Mouse (Mus musculus): ENCODE data around the gene Gnat1. TPM values are rescaled to one million over a fixed set of nuclear protein-coding genes. Genes with fewer than 3 reads are reported as not detected.

The Gnat1 gene
- total RNA-seq, 2 experiments from 2014 or later, result not detected

GRCm38 (mm10) chr9:107702606-107703185 is 23.2 kb upstream of the Gnat1 start:
- ATAC-seq (replicated peaks; ENCODE audit: low FRiP score, low TSS enrichment, poor library complexity, severe bottlenecking), result no peak

GRCm38 (mm10) chr9:107701594-107701993 is 22.1 kb upstream of the Gnat1 start:
- no peak for ATAC-seq (replicated peaks; ENCODE audit: low FRiP score, low TSS enrichment, poor library complexity, severe bottlenecking)

GRCm38 (mm10) chr9:107700114-107700571 is 20.6 kb upstream of the Gnat1 start:
- no peak for ATAC-seq (replicated peaks; ENCODE audit: low FRiP score, low TSS enrichment, poor library complexity, severe bottlenecking)

GRCm38 (mm10) chr9:107699376-107699980 is 20.0 kb upstream of the Gnat1 start:
- ATAC-seq (replicated peaks; ENCODE audit: low FRiP score, low TSS enrichment, poor library complexity, severe bottlenecking), result no peak

GRCm38 (mm10) chr9:107698611-107699190 is 19.2 kb upstream of the Gnat1 start:
- ATAC-seq (replicated peaks; ENCODE audit: low FRiP score, low TSS enrichment, poor library complexity, severe bottlenecking), result no peak

DNA sequence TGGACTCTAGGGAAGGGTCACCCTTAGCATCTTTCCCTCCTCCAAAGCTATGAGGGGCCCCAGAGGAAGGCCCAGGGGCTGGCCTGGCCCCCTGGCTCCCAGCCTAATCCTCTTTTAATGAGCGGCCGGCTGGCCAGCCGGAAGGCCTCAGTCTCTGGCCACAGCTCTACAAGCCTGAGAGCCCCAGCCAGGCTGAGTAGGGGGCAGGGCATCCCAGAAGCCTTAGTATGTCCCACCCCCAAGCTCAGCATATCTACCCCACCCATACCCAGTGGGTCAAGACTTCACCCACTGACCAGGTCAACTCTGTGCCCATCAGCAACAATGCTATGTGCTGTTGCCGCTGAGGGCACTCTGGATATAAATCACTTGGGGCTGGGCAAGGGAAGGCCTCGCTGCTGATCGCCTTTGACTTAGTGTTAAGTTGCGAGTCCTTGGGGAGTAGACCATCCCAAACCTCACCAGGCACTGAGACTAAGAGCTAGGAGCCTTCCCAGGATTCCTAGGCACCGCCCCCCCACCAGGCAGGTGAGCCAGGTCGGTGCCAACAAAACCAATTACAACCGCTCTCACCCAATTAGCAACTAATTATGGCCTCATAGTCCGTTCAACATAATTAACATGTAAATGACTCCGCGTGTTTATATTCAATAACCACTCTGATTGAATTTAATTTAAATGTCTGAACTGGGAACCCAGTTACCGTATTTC is 18.5 kb upstream of the Gnat1 start:
- ATAC-seq (replicated peaks; ENCODE audit: low FRiP score, low TSS enrichment, poor library complexity, severe bottlenecking), result no peak

DNA sequence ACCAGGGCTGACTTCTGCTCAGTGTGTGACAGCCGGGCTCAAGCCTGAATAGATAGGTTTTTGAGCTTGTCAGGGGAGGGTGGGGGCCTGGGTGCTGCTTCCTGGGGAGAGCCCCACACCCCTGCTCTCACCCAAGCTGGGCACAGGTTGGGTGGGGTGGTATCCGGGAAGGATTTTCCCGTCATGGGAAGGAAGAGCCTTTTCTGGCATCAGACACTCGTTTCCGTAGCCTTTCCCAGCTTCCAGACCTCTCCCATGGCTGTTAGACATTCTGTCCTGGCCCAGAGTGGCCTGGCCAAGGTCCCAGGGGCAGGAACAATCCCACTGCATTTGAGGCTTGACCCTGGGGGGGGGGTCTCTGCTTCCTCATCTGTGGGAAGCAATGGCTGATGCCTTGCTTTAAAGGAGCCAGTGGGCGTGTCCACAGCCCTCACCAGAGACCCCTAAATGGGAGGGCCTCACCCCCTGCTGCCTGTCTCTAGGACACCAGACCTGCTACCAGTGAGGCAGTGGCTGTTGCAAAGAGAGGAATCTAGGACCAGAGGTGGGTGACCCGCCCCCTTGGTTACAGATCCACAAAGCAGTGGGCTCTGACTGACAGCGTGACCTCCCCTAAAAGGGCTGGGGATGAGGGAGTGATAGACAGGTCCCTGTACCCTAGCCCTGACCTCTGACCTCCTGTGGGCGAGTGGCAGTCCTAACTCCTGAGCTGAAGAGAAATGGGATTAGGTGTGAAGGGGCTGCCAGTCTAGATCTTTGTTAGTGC is 17.5 kb upstream of the Gnat1 start:
- ATAC-seq (replicated peaks; ENCODE audit: low FRiP score, low TSS enrichment, poor library complexity, severe bottlenecking), result no peak

- no peak for ATAC-seq (replicated peaks; ENCODE audit: low FRiP score, low TSS enrichment, poor library complexity, severe bottlenecking)
Observed at GRCm38 (mm10) chr9:107696106-107696479, 16.6 kb upstream of the Gnat1 start.

- ATAC-seq (replicated peaks; ENCODE audit: low FRiP score, low TSS enrichment, poor library complexity, severe bottlenecking), result no peak
Observed at GRCm38 (mm10) chr9:107695441-107696105, 16.1 kb upstream of the Gnat1 start.

DNA sequence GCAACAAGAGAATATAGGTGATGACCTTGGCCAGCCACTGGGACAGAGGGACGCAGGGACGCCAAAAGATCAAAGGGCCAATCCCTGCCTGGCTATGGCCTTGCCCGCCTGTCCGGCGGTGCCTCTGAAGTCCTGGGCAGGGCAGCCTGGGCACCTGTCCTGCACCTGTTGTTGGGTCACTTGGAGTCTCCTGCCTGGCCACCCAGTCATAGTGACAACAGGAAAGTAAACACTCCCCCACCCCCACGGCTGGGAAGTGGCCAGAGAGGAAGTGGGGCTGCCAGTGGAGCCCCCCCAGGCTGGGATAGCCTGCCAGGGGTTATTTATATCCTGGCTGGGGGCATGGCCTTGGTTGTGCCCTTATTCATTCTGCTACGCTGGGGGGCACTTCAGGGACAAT is 15.1 kb upstream of the Gnat1 start:
- no peak for ATAC-seq (replicated peaks; ENCODE audit: low FRiP score, low TSS enrichment, poor library complexity, severe bottlenecking)

GRCm38 (mm10) chr9:107693433-107693987 is 14.0 kb upstream of the Gnat1 start:
- no peak for ATAC-seq (replicated peaks; ENCODE audit: low FRiP score, low TSS enrichment, poor library complexity, severe bottlenecking)

DNA sequence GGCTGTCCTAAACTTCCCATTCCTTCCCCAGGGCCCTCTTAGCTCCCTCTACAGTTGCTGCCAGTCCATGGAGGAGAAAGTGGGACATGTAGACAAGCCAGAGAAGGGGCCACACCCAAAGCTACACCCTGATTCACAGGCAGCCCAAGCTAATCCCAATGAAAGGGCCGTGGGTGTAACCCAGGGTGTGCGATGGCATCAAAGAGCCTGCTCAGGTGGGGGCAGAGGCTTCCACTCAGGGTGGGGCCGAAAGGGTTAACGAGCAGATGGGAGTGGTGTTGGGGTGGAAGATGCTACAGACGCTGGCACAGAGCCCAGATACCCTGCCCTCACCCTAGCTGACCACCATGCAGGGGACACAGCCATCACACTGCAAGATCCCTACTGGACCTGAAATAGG is 13.3 kb upstream of the Gnat1 start:
- ATAC-seq (replicated peaks; ENCODE audit: low FRiP score, low TSS enrichment, poor library complexity, severe bottlenecking), result no peak

- no peak for ATAC-seq (replicated peaks; ENCODE audit: low FRiP score, low TSS enrichment, poor library complexity, severe bottlenecking)
Observed at GRCm38 (mm10) chr9:107690391-107690790, 10.9 kb upstream of the Gnat1 start.

DNA sequence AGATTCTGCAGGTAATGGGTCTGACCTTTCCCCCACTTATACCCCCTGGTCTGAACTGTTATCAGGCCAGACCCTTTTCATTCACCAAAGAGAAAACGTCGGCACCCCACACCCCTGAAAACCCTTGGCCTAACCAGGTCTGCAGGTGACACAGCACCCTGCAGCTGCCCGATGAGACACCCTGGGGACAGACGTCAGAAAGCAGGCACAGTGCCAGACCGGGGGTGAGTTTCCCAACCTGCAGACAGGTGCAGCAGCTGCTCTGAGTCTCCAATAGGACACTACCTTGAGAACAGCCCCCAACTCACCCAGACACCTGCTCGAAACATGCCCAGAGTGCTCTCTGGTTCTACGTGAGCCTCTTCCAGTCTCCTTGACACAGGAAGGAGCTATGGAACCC is 9.4 kb upstream of the Gnat1 start:
- no peak for ATAC-seq (replicated peaks; ENCODE audit: low FRiP score, low TSS enrichment, poor library complexity, severe bottlenecking)

DNA sequence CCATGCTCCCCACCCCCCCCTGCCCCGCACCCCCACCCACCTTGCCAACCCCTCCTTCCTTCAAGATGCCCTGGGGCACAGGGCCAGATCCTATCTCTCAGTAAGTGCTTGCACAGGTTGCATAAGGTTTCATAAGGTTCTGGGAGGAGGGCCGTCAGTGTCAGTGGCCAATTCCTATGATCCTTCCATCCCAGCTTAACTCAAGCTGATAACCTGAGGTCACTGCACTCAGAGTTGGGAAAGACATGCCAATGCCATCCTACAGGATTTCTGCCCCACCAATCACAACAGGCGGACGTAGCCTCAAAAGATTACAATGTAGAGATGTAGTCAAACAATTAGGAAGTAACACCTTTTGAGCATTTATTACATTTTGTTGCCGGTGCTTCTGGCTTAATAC is 8.9 kb upstream of the Gnat1 start:
- no peak for ATAC-seq (replicated peaks; ENCODE audit: low FRiP score, low TSS enrichment, poor library complexity, severe bottlenecking)

DNA sequence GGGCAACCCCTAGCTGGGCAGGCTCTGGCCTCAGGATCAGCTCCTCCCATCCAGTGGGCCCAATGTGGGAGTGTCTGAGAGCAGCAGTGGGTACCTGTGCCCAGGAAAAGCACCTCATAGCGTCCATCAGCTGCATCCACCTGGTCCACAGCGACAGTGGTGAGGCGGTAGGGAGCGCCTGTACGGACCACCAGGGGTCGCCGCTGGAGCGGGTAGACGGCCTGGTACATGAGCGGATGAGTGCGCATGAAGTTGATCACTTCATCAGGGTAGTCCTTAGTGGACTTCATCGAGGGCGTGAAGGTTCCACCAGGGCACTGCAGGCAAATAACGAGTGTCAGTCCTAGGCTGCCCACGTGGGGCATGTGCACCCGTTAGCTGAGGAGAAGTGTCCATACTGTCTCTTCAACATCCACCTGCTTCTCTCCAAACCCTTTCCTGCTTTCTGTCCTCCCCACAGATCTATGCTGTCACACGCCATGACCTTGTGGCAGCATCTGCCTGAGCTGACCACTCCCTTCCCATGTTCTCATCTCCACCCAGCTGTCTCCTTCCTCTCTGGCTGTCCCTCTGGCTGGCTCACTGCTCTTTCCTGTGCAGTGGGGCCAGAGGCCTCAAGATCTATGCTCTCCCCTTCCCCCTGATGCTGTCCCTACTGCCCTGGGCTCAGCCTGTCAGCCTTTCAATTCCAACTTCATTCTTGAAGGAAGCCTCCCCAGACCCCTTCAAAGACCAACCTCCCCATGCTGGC is 5.9 kb upstream of the Gnat1 start:
- peak; percentile 70 for ATAC-seq (replicated peaks; ENCODE audit: low FRiP score, low TSS enrichment, poor library complexity, severe bottlenecking)

DNA sequence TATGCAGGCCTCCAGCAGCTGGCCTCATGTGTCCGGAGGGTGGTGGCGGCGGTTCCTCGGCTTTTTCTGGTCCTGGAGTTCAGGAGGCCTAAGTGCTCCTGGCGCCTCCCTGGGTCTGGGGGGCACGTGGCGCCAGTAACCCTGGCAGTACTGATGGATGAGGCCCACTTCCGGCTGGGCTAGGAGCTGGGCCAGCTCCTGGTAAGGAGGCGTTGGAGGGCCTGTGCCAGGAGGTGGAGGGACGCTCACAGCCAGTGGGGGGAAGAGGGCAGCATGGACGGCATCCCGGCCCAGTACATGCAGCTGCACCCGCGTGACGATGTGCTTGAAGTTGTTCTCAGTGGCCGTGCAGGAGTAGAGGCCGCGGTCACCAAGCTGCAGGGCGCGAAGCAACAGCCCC is 2.9 kb upstream of the Gnat1 start:
- ATAC-seq (replicated peaks; ENCODE audit: low FRiP score, low TSS enrichment, poor library complexity, severe bottlenecking), result no peak

GRCm38 (mm10) chr9:107678861-107679260 is 651 bp downstream of the Gnat1 start:
- no peak for ATAC-seq (replicated peaks; ENCODE audit: low FRiP score, low TSS enrichment, poor library complexity, severe bottlenecking)

Measured in megakaryocyte-erythroid progenitor cell, adult 5-6 weeks (primary cell).